Mouse (Mus musculus): ENCODE results near the gene Lcp1.

The Lcp1 gene

DNA sequence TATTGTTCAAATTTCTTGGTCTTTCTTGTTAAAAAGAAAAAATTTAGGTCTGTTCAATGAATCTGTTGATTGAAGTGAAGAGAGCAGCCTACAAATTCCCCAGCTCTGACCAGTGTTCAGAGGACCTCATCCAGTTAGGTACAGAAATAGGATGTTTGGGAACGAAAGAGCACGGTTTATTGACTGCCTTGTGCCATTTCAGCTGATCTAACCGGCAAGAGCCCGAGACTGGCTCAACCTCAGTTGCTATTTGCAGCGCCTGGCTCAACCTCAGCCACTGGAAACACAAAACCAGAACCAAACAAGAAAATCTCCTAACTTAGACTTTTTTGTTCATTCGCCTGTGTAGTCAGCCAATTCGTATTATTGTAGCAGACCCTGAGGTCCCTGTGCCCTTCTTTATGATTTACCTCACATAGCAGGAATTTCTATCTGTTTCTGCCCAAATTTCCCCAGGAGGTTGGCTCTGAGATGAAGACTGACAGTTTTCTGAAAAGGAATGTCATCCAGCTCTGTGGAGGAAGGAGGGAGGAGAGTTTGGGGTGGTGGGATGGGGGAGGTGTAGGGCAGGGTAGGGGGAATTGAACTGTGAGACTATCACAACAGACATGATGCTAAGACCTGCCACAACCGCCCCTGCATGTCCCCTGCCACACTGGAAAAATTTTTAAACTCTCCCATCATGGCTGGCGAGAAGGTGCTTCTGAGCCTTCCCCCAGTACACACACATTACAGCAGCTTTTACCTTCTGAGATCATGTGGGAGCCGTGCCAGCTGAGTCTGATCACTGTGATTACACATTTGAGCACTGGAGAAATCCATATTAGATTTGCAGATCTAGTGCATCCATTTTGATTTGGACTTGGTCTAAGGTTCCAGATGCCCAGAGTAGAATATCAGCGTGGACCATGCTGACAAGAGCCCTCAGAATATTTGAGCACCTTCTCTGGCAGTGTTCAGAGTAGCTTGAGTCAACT lies 115.4 kb downstream of the Lcp1 start:
- H3K4me1 ChIP-seq (replicated peaks; ENCODE audit: low read depth, low read length) = no peaks in the 10 kb centered on the region
- TF ChIP-seq NANOG (IDR thresholded peaks at IDR 0.05; ENCODE audit: borderline replicate concordance, low read length) (no peak), CTCF (conservative IDR thresholded peaks at IDR 0.05; ENCODE audit: low read length) (no peak), POU5F1 (IDR thresholded peaks at IDR 0.05; ENCODE audit: borderline replicate concordance, low read length) (no peak)

GRCm38 (mm10) chr14:75250432-75250831 lies 119.5 kb downstream of the Lcp1 start:
- H3K4me1 ChIP-seq (replicated peaks; ENCODE audit: low read depth, low read length) = no peaks in the 10 kb centered on the region
- H3K36me3 ChIP-seq (ENCODE audit: insufficient read depth, low read length) = no peaks in the 10 kb centered on the region
- TF ChIP-seq CTCF (conservative IDR thresholded peaks at IDR 0.05; ENCODE audit: low read length) = no peak
- no peak for TF ChIP-seq POU5F1 (IDR thresholded peaks at IDR 0.05; ENCODE audit: borderline replicate concordance, low read length)
- TF ChIP-seq NANOG (IDR thresholded peaks at IDR 0.05; ENCODE audit: borderline replicate concordance, low read length) = no peak
- no peaks in the 10 kb centered on the region for H3K27me3 ChIP-seq (ENCODE audit: insufficient read depth, low read length)
- no peak overlapping the region for H3K4me3 ChIP-seq (replicated peaks; ENCODE audit: low read length)
- H3K9me3 ChIP-seq (ENCODE audit: low read length) = no peaks in the 10 kb centered on the region

More for the DNA sequence above, 115.4 kb downstream of the Lcp1 start:
- H3K27me3 ChIP-seq (ENCODE audit: insufficient read depth, low read length) = no peaks in the 10 kb centered on the region
- no peaks in the 10 kb centered on the region for H3K36me3 ChIP-seq (ENCODE audit: insufficient read depth, low read length)
- no peak overlapping the region for H3K4me3 ChIP-seq (replicated peaks; ENCODE audit: low read length)
- no peaks in the 10 kb centered on the region for H3K9me3 ChIP-seq (ENCODE audit: low read length)

GRCm38 (mm10) chr14:75256521-75256920 lies 125.6 kb downstream of the Lcp1 start:
- TF ChIP-seq POU5F1 (IDR thresholded peaks at IDR 0.05; ENCODE audit: borderline replicate concordance, low read length) = no peak
- no peak; the same call in 1 of the 2 replicates for TF ChIP-seq CTCF (conservative IDR thresholded peaks at IDR 0.05; ENCODE audit: low read length)
- no peak for TF ChIP-seq NANOG (IDR thresholded peaks at IDR 0.05; ENCODE audit: borderline replicate concordance, low read length)
- Histone ChIP-seq H3K9me3 (ENCODE audit: low read length) (no peaks in the 10 kb centered on the region), H3K4me3 (replicated peaks; ENCODE audit: low read length) (no peak overlapping the region), H3K36me3 (ENCODE audit: insufficient read depth, low read length) (no peaks in the 10 kb centered on the region), H3K4me1 (replicated peaks; ENCODE audit: low read depth, low read length) (no peaks in the 10 kb centered on the region), H3K27me3 (ENCODE audit: insufficient read depth, low read length) (no peaks in the 10 kb centered on the region)

GRCm38 (mm10) chr14:75269531-75269930 lies 138.6 kb downstream of the Lcp1 start:
- Histone ChIP-seq H3K27me3 (ENCODE audit: insufficient read depth, low read length) (no peaks in the 10 kb centered on the region), H3K36me3 (ENCODE audit: insufficient read depth, low read length) (no peaks in the 10 kb centered on the region), H3K4me3 (replicated peaks; ENCODE audit: low read length) (no peak overlapping the region), H3K9me3 (ENCODE audit: low read length) (peaks cover 3% of the 10 kb centered on the region; the same call in 1 of the 2 replicates), H3K4me1 (replicated peaks; ENCODE audit: low read depth, low read length) (no peaks in the 10 kb centered on the region)
- TF ChIP-seq CTCF (conservative IDR thresholded peaks at IDR 0.05; ENCODE audit: low read length) = no peak
- no peak for TF ChIP-seq NANOG (IDR thresholded peaks at IDR 0.05; ENCODE audit: borderline replicate concordance, low read length)
- TF ChIP-seq POU5F1 (IDR thresholded peaks at IDR 0.05; ENCODE audit: borderline replicate concordance, low read length) = no peak

GRCm38 (mm10) chr14:75279716-75280115 lies 148.8 kb downstream of the Lcp1 start:
- H3K9me3 ChIP-seq (ENCODE audit: low read length) = no peaks in the 10 kb centered on the region
- TF ChIP-seq NANOG (IDR thresholded peaks at IDR 0.05; ENCODE audit: borderline replicate concordance, low read length) (no peak), POU5F1 (IDR thresholded peaks at IDR 0.05; ENCODE audit: borderline replicate concordance, low read length) (no peak), CTCF (conservative IDR thresholded peaks at IDR 0.05; ENCODE audit: low read length) (no peak)
- H3K36me3 ChIP-seq (ENCODE audit: insufficient read depth, low read length) = no peaks in the 10 kb centered on the region
- no peak overlapping the region for H3K4me3 ChIP-seq (replicated peaks; ENCODE audit: low read length)
- H3K4me1 ChIP-seq (replicated peaks; ENCODE audit: low read depth, low read length) = no peaks in the 10 kb centered on the region; the same call in 1 of the 2 replicates
- H3K27me3 ChIP-seq (ENCODE audit: insufficient read depth, low read length) = no peaks in the 10 kb centered on the region

- TF ChIP-seq POU5F1 (IDR thresholded peaks at IDR 0.05; ENCODE audit: borderline replicate concordance, low read length) (no peak), NANOG (IDR thresholded peaks at IDR 0.05; ENCODE audit: borderline replicate concordance, low read length) (no peak), CTCF (conservative IDR thresholded peaks at IDR 0.05; ENCODE audit: low read length) (no peak)
- Histone ChIP-seq H3K4me3 (replicated peaks; ENCODE audit: low read length) (no peak overlapping the region), H3K9me3 (ENCODE audit: low read length) (no peaks in the 10 kb centered on the region), H3K4me1 (replicated peaks; ENCODE audit: low read depth, low read length) (peaks cover 6% of the 10 kb centered on the region), H3K27me3 (ENCODE audit: insufficient read depth, low read length) (no peaks in the 10 kb centered on the region), H3K36me3 (ENCODE audit: insufficient read depth, low read length) (no peaks in the 10 kb centered on the region)
Measured at GRCm38 (mm10) chr14:75280406-75280805, 149.5 kb downstream of the Lcp1 start.

All from E14TG2a.4 (cell line).